Mouse (Mus musculus): Measurements from ENCODE around the gene Dda1.
"Not testable (repeated sequence)": the region's sequence is repeated elsewhere in the genome, so short reads cannot be mapped to it uniquely, and the experiment has no call there.

Dda1 gene

DNA sequence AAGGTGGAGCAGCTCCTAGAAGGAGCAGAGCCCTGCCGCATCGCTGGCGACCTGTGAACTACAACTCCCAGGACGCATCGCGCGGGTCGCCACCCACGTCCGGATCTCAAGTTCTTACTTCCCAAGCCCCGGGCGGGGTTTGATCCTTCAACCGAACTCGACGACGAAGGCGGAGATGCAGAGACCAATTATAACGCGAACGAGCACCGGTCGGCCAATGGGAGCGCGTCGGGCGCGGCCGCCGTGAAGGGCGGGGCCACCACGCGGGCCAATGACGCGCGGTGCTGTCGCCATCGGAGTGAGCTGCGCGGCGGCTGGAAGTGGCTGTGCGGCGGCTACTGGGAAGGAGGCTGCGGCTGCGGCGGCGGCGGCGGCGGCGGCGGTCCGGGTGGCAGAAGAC is at the start of gene Dda1:
Gene Dda1, plus strand, starts transcription at position 284 of the 400 bp plus-strand sequence.
- Histone ChIP-seq H3K27me3 (ENCODE audit: control insufficient read depth, insufficient read depth, low read length, poor library complexity, severe bottlenecking) (no peaks in the 10 kb centered on the region), H3K36me3 (ENCODE audit: control insufficient read depth, insufficient read depth, low read length, poor library complexity, severe bottlenecking) (no peaks in the 10 kb centered on the region; the same call in none of the 2 replicates)
- peak; percentile 98 for DNase-seq (ENCODE audit: low read depth, low spot score)

DNA sequence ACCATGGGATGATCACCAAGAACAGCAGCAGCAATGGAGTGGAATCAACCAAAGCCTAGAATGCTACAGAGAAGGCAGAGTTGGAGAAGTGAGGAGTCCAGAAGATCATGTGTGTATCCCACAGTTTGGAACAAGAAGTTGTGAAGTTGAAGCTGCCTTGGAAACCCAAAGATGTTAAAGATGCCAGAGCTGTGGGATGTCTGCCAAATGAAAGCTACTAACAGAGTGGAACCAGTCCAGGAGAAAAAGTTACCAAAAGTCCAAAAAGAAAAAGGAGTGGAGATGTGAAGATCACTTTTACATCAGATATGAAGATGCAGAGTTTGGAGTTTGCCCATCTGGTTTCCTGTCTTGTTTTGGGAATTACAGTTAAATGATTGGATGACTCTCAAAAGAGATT is 46.9 kb upstream of the Dda1 start:
- H3K36me3 ChIP-seq (ENCODE audit: control insufficient read depth, insufficient read depth, low read length, poor library complexity, severe bottlenecking) = no peaks in the 10 kb centered on the region
- DNase-seq (ENCODE audit: low read depth, low spot score) = no peak

DNA sequence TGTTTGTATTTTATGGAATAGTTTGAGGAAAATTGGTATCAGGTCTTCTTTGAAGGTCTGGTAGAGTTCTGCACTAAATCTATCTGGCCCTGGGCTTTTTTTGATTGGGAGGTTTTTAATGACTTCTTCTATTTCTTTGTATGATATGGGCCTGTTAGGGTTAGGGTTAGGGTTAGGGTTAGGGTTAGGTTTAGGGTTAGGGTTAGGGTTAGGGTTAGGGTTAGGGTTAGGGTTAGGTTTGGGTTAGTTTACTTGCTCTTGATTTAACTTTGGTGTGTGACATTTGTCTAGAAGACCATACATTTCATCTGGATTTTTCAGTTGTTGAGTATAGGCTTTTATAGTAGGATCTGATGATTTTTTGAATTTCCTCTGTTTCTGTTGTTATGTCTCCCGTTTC is 36.1 kb upstream of the Dda1 start:
- not testable (repeated sequence) for H3K36me3 ChIP-seq (ENCODE audit: control insufficient read depth, insufficient read depth, low read length, poor library complexity, severe bottlenecking); DNase-seq (ENCODE audit: low read depth, low spot score)

More for the DNA sequence above, 46.9 kb upstream of the Dda1 start:
- no peaks in the 10 kb centered on the region for H3K27me3 ChIP-seq (ENCODE audit: control insufficient read depth, insufficient read depth, low read length, poor library complexity, severe bottlenecking)

DNA sequence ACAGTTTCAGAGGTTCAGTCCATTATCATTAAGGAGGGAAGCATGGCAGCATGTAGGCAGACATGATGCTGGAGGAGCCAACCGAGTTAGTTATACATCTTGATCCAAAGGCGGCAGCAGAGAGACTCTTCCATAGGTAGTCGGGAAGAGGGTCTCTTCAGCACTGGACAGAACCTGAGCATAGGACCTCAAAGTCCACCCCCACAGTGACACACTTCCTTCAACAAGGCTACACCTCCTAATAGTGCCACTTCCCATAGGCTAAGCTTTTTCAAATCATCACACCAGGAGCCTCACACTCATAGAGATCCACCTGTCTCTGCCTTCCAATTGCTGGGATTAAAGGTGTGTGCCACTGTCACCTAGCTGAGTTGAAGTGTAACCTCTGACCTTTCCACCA is 32.0 kb upstream of the Dda1 start:
- H3K27me3 ChIP-seq (ENCODE audit: control insufficient read depth, insufficient read depth, low read length, poor library complexity, severe bottlenecking) = no peaks in the 10 kb centered on the region
- no peaks in the 10 kb centered on the region; the same call in 1 of the 2 replicates for H3K36me3 ChIP-seq (ENCODE audit: control insufficient read depth, insufficient read depth, low read length, poor library complexity, severe bottlenecking)
- DNase-seq (ENCODE audit: low read depth, low spot score) = no peak

More for the DNA sequence above, 36.1 kb upstream of the Dda1 start:
- not testable (repeated sequence) for H3K27me3 ChIP-seq (ENCODE audit: control insufficient read depth, insufficient read depth, low read length, poor library complexity, severe bottlenecking)

DNA sequence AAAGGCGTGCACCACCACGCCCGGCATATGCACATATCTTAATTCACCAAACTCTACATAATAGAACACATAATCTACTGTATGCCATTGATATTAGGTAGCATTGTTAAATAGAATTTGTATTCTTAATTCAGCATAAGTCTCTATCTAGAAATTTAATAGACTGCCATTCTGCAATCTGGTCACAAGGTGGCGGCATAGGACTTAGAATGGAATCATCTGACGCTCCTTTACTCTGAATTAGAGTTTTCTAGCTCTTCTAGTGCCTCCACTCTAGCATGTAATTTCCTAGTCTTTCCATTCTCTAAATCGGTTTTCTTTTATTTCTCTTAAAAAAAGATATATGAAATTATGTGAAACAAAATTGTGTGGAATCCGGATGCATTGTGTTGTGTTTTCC is 27.6 kb upstream of the Dda1 start:
- Histone ChIP-seq H3K27me3 (ENCODE audit: control insufficient read depth, insufficient read depth, low read length, poor library complexity, severe bottlenecking) (no peaks in the 10 kb centered on the region; the same call in 1 of the 2 replicates), H3K36me3 (ENCODE audit: control insufficient read depth, insufficient read depth, low read length, poor library complexity, severe bottlenecking) (no peaks in the 10 kb centered on the region)
- peak; percentile 83 for DNase-seq (ENCODE audit: low read depth, low spot score)

DNA sequence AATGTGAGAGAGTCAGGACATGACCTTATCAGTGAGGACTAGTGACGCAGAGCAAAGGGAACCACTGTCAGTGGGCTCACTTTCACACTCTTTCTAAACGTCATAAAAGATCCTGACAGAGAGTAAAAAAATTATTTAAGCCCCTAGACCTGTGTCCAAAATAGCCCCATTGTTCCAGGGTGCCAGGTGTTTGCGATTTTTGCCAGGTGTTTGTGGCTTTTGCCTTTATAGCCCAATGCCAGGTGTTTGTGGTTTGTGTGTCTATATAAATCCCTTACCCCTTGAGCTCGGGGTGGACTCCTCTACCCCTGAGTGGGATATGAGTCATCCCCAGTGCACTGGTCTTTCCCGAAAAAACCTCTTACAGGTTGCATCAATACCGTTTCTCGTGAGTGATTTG is 23.9 kb upstream of the Dda1 start:
- Histone ChIP-seq H3K36me3 (ENCODE audit: control insufficient read depth, insufficient read depth, low read length, poor library complexity, severe bottlenecking) (no peaks in the 10 kb centered on the region), H3K27me3 (ENCODE audit: control insufficient read depth, insufficient read depth, low read length, poor library complexity, severe bottlenecking) (no peaks in the 10 kb centered on the region; the same call in 1 of the 2 replicates)
- DNase-seq (ENCODE audit: low read depth, low spot score) = no peak

DNA sequence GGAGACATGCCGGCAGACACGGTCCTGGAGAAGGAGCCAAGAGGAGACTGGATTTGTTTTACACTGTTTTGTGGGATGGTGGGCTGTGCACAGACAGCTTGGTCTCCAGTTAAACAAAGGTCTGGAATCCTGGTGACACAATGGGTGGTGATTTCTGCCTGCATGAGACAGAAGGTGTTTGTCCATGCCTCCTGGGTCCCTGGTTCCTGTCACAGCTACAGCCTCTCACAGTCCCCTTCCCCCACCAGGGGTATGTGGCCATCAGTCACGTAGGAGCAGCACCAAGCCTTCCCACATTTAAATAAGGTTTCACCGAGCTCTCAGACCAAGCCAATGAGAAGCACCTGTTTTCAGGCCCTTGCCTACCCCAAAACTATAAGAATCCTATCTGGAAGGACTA is 17.7 kb upstream of the Dda1 start:
- DNase-seq (ENCODE audit: low read depth, low spot score) = no peak
- Histone ChIP-seq H3K27me3 (ENCODE audit: control insufficient read depth, insufficient read depth, low read length, poor library complexity, severe bottlenecking) (no peaks in the 10 kb centered on the region), H3K36me3 (ENCODE audit: control insufficient read depth, insufficient read depth, low read length, poor library complexity, severe bottlenecking) (no peaks in the 10 kb centered on the region)

DNA sequence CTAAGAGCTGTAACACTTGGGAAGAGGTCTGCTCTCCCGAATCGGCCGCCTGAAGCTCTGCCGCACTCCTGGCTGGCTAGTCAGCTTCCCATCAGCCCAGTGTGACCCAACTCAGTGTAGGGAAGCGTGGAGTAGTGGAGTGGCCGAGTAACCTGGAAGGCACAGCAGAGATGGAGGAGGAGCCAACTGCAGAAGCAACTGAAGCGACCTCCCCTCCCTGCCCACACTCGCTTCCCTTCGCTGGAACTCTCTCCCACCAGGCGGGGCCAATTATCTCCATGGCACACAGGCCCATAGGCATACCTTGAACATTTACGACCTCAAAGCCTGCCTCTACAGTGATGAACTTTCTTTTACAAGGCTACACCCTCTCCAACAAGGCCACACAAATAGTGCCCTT is 17.2 kb upstream of the Dda1 start:
- H3K36me3 ChIP-seq (ENCODE audit: control insufficient read depth, insufficient read depth, low read length, poor library complexity, severe bottlenecking) = no peaks in the 10 kb centered on the region
- no peak for DNase-seq (ENCODE audit: low read depth, low spot score)
- no peaks in the 10 kb centered on the region for H3K27me3 ChIP-seq (ENCODE audit: control insufficient read depth, insufficient read depth, low read length, poor library complexity, severe bottlenecking)

DNA sequence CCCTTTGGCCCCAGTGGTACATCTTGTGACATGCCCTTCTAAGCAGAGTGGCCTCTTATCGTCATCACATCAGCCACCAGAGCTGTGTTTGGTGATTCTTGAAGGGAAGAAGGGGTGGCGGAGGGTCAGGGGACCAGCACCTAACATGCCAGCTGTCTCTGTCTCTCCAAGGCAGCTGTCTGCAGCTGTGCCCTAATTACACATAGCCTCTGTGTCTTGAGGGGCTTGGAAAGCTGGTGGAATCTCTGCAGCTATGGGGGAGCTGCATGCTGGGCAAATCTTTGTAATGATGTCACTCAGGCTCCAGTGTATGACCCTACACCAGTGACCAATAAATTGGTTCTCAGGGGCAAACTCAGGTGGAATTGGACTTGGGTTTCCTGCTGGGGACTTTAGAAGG is 16.3 kb upstream of the Dda1 start:
- DNase-seq (ENCODE audit: low read depth, low spot score) = no peak
- no peaks in the 10 kb centered on the region for H3K27me3 ChIP-seq (ENCODE audit: control insufficient read depth, insufficient read depth, low read length, poor library complexity, severe bottlenecking)
- no peaks in the 10 kb centered on the region for H3K36me3 ChIP-seq (ENCODE audit: control insufficient read depth, insufficient read depth, low read length, poor library complexity, severe bottlenecking)

DNA sequence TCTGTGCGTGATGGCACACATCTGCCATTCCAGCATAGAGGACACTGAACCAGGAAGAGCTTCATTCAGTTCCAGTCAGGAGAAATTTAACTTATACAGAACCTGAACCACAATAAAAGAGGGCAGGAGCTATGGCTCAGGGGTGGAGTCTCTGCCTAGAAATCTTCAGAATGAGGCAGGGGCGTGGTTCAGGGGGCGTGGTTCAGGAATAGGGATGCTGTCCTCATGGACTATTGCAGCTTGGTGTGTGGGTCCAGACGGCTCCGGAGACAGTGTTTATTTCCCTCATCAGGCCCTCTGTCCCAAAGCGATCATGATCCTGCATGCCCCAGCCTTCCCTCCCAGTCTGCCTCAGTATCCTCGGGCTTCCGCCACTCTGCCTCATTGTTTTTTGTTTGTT is 14.3 kb upstream of the Dda1 start:
- no peak for DNase-seq (ENCODE audit: low read depth, low spot score)
- H3K27me3 ChIP-seq (ENCODE audit: control insufficient read depth, insufficient read depth, low read length, poor library complexity, severe bottlenecking) = no peaks in the 10 kb centered on the region
- no peaks in the 10 kb centered on the region; the same call in 1 of the 2 replicates for H3K36me3 ChIP-seq (ENCODE audit: control insufficient read depth, insufficient read depth, low read length, poor library complexity, severe bottlenecking)

DNA sequence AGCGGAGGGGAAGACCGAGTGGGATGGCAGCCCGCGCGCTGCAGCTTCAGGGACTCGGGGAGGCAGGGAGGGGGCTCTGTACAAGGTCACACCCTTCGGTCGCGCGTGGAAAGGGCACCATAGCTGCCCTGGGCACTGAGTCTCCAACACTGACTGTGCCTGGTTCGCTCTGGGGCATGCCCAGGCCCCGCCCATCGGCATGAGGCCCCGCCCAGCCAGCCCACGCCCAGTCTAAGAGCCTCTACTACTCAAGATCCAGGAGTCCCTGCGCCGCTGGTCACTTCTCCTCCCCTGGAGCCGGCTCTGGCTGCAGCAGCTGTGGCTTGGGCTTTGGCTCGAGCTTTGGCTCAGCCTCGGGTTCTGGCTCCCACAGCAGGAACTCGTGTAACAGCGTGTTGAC is 12.1 kb upstream of the Dda1 start:
- no peak for DNase-seq (ENCODE audit: low read depth, low spot score)
- Histone ChIP-seq H3K27me3 (ENCODE audit: control insufficient read depth, insufficient read depth, low read length, poor library complexity, severe bottlenecking) (no peaks in the 10 kb centered on the region), H3K36me3 (ENCODE audit: control insufficient read depth, insufficient read depth, low read length, poor library complexity, severe bottlenecking) (no peaks in the 10 kb centered on the region; the same call in none of the 2 replicates)

DNA sequence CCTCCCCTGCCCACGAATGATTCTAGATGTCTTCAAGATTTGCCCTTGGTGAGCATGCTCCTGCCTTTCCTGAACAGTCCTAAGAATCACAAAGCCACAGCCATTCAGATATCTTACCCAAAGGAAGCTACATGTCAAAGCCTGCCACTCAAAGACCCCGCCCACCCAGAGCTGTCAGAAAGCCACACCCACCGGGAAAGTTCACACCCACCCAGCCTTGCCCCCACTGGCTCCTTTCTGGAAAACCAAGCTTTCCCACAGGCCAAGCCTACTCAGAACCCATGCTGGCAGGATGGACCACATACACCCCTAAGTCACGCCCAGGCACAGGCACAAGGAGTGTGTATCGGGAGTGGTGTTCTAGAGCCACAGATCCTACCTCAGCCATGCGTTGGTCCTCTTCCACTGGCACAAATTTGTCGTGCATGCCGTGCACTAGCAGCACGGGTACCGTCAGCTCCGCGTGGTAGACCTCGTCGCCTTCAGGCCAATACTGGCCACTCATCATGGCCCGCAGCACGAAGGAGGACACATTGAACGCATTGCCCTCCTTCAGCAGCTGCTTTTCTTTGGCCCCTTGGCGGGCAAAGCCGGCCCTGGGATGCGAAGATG is 11.2 kb upstream of the Dda1 start:
- no peaks in the 10 kb centered on the region for H3K27me3 ChIP-seq (ENCODE audit: control insufficient read depth, insufficient read depth, low read length, poor library complexity, severe bottlenecking)
- no peak for DNase-seq (ENCODE audit: low read depth, low spot score)
- H3K36me3 ChIP-seq (ENCODE audit: control insufficient read depth, insufficient read depth, low read length, poor library complexity, severe bottlenecking) = no peaks in the 10 kb centered on the region; the same call in none of the 2 replicates

DNA sequence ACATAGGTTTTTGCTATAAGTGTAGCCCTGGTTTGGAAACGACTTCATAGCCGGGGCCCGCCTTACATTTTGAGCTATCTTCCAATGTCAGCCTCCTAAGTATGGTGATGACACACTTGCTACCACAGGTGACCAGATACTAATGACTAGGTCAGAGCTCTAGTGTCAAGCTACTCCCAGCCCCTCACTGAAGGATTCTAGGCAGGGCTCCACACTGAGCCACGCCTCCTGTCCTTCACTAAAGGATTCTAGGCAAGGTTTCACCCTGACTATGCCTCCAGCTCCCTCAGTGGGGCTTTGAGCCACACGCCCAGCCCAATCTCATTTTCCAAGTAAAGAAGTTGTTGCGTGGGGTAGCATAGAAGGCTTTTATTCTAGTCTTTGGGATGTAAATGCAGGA is 8.3 kb upstream of the Dda1 start:
- DNase-seq (ENCODE audit: low read depth, low spot score) = no peak
- no peaks in the 10 kb centered on the region for H3K27me3 ChIP-seq (ENCODE audit: control insufficient read depth, insufficient read depth, low read length, poor library complexity, severe bottlenecking)
- no peaks in the 10 kb centered on the region; the same call in none of the 2 replicates for H3K36me3 ChIP-seq (ENCODE audit: control insufficient read depth, insufficient read depth, low read length, poor library complexity, severe bottlenecking)

DNA sequence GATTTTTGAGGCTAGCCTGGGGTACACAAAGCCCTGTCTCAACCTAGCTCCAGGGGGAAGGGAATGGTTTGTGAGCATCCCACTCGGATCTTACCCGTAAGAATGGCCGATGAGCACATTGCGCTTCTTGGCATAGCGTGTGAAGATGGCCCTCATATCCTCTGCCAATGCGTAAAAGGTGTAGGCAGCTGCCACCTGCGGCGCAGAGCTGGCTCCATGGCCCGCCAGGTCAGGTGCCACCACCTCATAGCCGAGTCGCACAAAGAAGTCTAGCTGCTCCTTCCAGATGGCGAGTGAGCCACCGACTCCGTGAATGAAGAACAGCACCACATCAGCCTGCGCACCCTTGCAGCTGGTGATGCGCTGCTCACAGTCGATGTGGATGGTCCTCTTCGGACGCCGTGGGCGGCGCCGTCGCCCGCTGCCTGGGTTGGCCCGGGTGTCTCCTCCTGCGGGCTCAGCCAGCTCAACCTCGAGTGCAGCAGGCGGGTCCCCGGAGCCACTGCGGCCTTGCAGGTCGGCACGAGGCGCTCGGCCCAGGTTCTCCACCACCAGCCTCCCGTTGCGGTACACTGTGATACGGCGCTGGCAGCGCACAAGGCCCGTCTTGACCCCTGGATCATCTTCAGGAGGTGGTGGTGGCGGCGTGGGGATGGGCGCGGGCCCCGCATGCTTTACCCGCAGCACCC is 7.7 kb upstream of the Dda1 start:
- no peak for DNase-seq (ENCODE audit: low read depth, low spot score)
- Histone ChIP-seq H3K27me3 (ENCODE audit: control insufficient read depth, insufficient read depth, low read length, poor library complexity, severe bottlenecking) (no peaks in the 10 kb centered on the region), H3K36me3 (ENCODE audit: control insufficient read depth, insufficient read depth, low read length, poor library complexity, severe bottlenecking) (no peaks in the 10 kb centered on the region; the same call in none of the 2 replicates)

DNA sequence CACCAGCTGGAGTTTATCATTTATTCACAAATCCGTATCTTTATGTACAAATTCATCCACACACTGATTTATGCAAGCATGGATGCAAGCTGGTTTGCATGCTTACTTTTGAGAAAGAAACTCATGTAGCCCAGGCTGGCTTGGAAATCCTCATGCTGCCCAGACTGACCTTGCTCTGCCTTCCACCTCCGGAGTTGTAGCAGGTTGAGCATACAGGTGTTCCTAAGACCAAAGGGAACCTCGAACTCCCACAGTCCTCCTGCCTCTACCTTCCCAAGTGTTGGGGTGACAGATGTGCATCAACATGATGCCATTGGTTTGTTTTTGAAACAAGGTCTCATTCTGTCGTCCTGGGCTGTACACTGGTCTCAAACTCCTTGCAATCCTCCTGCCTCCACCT is 6.8 kb upstream of the Dda1 start:
- DNase-seq (ENCODE audit: low read depth, low spot score) = no peak
- H3K27me3 ChIP-seq (ENCODE audit: control insufficient read depth, insufficient read depth, low read length, poor library complexity, severe bottlenecking) = no peaks in the 10 kb centered on the region
- no peaks in the 10 kb centered on the region; the same call in none of the 2 replicates for H3K36me3 ChIP-seq (ENCODE audit: control insufficient read depth, insufficient read depth, low read length, poor library complexity, severe bottlenecking)
